Mouse (Mus musculus) spleen, adult 18-20 months (tissue): Measurements from ENCODE around the gene Eef1akmt3.

ENCODE experiments used
- DNase-seq, 2 experiments: peaks; one replicate each; pipeline ENCODE4 v3.0.0; 2022; ENCODE audit warnings: mixed read lengths in 2 of 2

The Eef1akmt3 gene

DNA sequence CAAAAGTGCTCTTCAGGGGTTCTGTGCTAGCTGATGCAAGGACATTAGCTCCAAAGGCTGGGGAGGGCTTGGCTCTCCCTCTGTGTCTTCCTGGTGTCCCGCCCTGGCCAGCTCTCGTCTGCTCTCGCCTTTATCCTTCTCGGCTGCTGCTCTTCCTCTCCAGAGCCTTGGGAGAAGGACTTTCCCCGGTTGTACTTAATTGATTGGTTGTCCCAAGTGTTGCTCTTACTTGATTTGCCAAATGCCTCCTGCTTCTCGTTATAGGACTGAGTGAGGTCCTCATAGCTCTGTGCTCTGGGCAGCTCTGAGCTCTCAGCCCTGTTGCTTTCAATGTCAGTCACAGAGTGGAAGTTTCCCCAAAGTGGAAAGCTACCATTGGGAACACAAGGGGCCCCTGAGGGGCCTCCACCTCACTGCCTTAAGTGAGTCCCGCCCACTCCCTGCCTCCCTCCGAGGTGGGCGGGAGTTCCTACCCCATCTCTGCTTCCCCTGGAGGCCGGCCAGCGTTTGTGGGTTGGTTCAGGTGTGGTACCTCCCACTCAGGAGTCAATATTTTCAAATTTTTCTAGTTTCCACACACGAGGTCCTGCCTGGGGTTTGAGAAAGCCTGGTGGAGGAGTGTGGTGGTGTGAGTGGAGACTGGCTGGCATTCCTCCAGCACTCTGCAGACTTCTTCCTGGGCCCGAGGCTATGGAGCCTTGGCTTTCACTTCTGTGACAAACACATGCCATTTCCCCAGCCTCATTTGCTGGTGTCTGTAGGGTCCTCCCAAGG lies 43.8 kb downstream of the Eef1akmt3 start:
- DNase-seq: no peak

DNA sequence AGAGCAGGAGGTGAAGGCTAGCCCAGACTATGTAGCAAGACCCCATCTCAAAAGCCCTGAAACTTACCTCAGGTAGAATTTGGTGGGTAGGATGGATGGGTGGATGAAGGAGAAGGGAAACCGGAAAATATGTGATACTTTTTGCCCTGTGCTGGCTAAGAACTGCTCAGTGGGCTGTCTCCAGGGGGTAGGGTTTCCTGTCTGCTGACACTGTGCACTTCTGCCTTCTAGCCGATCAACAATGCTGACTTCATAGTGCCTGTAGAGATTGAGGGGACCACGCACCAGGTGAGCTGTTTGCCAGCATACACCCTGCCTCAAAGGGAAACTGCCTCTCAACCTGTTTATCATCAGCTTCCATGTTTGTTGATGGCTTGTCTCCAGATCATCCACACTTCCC lies 47.7 kb downstream of the Eef1akmt3 start:
- DNase-seq: peak in 1 of 2 experiments; percentile 24

DNA sequence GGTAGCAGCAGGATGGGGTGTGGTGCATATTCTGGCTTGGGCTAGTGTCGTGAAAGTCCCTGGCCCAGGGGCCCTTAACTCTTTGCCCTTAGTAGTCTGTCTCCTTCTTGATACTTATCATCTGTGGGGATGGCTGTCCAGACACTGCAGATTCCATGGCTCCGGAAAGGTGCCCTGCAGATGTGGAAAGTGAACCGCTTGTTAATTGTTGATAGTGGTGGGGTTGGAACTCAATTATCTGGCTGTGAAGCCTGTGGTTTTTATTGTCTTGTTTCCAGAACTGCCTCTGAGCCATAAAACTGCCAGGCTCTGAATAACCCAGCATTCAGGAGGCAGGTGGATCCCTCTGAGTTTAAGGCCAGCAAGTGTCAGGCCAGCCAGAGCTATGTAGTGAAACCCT lies 49.6 kb downstream of the Eef1akmt3 start:
- DNase-seq: no peak

DNA sequence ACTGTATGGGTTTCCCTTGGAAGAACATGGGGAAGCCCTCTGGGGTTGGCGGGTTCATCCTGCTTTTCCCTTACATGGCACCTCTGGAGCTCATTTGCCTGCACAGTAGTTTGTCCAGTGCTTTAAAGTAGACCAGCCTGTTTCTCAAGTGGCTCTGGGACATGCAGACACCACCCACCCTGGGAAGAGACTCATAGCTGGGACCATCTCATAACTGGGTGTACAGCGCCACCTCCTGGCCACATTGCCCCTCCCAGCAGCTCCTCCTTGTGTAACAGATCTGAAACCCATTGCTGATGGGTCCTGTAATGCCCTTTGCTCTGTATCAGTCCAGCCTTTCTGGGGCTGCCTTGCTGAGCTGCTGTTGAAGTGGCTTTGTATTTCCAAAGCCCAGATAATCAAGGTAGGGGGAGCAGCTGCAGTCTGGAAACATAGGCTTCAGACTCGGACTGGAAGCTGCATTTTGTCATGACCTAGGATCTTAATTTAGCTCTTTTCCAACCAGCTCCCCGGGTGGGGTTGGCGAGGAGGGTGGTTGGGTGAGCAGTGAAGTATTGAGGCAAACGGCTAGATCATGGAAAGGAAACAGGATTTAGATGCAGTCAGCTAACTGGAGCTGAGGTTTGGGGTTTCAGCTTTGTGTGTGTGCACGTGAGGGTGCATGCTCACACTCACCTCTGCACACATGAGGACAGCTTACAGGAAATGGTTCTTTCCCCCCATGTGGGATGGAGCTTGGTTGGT lies 50.8 kb downstream of the Eef1akmt3 start:
- peak; percentile 68 to 84 for DNase-seq

DNA sequence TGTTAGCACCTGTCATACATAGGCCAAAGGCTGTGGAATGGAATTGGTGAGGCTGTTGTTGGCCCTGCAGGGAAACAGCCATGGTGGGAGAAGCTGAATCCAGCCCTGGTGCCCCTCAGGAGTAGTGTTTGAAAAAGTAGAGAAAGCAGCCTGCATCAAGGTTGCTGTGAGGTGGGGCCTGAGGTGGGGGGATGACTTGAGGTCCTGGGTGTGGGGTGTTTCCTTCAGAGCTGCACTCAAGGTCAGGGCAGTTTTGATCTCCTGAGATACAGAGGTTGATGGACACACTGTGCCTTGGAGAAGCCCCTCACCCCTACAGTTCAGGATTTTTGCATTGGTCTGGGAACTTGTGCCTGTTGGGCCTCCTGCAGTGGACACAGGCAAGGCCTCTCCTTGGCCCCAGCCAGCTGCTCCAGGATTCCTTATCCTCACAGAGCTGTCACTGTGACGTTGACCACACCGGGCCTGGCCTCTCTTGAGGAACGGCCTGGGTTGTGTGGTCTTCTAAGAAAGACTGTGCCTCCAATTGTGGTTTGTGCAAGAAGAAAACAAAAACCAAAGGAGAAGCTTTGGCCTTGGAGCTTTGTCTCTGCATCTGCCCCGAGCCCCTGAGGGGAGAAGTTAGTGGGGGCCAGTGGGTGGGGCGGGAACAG lies 52.7 kb downstream of the Eef1akmt3 start:
- no peak for DNase-seq

DNA sequence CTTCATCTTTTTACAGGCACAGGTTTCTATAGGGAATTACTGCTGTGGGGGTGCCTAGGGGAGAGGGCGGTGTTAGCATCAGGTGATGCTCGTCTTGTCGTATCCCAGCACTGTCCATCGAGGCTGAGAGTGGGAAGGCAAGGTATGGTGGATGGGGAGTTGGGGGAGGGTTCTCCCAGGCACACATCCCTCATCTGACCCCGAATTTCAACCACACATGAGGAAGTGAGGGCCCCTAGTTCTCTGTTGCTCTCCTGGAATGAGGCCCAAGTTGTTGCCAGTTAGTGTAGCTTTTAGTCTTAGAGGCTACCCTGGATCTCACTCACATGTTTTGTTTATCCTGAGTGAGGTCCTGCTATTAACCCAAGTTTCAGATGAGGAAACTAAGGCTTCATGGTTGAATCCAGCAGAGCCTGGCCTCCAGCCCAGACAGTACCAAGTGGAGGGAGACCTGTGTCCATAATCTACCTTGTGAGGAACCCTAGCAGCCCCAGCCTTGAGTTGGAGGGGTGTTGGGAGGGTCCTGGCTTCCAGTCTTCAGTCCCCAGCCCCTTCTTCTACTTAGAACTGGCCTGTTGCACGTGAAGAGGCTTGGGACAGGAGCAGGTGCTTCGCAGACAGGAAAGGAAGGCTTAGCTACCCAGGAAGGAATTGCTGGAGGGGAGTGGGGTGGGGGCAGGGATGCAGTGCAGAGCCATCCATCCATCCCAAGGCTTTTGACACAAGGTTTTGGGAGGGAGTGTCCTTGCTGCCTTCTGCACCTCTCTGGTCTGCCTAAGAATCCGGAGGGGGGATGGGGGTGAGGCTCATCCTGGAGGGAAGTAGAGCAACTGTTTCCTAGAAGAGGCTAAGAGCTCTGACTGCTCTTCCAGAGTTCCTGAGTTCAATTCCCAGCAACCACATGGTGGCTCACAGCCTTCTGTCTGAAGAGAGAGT lies 53.9 kb downstream of the Eef1akmt3 start:
- no peak for DNase-seq

DNA sequence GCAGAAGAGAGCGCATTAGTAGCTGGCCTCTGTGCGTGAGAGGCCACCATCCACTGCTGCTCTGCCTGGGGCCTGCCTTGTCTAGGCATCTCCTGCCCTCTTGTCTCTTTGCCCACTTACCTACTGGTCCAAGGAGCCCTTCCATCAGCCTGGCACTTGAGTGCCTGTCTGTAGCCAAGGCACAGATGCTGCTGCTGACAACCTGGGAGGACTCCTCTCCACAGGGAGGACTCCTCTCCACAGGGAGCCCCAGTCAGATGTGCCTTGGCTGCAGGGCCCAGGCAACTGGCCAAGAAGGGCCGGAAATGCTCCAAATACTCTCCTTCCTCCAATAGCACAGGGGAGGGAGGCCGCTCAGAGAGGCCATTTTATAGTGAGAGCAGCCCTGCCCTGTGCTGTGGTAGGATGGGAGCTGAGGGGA lies 54.8 kb downstream of the Eef1akmt3 start:
- DNase-seq: no peak

DNA sequence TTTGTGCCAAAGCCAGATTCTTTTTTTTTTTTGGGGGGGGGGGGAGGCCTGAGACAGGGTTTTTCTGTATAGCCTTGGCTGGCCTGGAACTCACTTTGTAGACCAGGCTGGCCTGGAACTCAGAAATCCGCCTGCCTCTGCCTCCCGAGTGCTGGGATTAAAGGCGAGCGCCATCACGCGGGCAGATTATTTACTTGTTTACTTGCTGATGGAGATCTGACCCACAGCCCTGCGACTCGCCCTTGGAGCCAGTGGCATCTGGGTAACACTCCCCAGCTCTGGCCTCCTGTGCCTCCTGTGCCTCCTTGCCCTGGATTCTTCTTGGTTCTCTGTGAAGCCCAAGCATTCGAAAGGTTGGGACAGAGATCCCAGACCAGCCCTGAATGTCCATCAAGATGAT lies 55.7 kb downstream of the Eef1akmt3 start:
- no peak for DNase-seq

DNA sequence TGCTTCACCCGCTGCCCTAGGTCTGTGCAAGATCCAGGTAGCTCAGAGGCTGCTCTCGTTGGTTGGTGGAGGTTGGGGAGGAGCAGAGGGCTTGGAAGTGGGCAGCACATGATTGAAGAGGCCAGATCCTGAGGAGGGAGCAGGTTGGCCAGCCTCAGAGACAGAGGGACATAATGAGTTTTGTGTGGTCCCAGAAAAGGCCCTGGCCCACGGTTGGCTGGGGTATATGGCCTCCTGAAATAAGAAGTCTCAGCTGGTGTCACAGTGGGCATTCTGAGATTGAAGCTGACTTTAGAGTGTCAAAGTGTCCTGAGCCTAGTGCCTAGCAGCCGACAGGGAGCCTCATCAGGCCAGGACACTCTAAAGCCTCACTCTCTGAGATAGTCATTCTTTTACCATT lies 56.2 kb downstream of the Eef1akmt3 start:
- no peak for DNase-seq

DNA sequence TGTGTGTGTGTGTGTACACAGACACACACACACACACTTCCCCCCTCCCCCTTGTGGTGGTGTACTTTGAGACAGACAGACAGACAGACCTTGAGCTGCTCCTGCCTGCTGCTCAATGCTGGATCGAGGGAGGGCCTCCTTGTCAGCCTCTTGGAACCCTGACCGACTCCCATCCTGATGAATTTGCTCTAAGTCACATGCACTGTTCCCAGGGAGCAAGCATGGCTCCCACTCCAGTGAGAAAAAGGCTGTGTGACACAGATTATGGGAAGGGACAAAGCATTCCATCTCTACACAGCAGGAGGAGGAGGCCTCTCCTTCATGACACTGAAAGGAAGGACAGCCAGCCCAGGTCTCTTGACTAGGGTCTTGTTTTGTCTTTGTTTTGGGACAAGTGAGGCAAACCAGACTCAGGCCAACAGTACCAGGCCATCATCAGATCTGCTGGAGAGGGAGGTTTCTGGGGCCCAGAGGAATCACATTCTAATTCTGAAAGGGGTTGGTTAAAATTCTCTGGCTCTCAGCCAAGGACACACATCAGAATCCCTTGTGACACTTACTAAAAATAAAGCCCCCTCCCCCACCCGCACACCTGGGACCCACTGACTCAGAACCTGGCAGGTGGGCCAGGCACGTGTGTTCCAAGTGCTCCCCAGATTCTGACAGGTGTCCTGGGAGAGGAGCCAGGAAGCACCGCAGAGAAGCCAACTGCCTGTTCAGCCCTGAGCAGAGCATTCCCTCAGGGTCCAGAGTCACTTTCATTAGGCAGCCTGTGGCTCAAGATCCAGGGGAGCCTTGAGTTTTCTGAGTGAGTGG lies 56.9 kb downstream of the Eef1akmt3 start:
- no peak for DNase-seq

DNA sequence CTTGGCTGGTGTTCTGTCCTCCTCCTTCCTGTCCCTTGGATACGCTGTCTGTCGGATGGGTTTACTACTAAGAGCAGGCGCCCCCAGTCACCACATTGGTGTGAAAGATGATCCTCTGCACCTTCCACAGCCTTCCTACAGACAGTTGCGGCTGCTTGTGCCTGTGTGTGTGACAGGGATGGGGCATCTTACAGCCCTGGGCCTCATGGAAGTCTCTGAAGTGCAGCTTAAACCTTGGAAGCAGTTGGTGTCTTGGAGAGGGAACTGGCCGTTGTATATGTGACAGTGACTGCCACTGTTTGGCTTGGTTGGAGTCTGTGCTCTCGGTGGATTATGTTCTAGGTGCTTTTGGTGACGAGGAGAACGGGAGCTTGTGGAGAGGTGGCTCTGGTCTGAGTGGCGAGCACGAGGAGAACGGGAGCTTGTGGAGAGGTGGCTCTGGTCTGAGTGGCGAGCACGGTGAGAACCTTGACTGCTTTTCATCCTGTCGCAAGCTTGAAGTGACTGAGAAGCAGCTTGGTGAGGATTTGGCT lies 58.1 kb downstream of the Eef1akmt3 start:
- no peak for DNase-seq

DNA sequence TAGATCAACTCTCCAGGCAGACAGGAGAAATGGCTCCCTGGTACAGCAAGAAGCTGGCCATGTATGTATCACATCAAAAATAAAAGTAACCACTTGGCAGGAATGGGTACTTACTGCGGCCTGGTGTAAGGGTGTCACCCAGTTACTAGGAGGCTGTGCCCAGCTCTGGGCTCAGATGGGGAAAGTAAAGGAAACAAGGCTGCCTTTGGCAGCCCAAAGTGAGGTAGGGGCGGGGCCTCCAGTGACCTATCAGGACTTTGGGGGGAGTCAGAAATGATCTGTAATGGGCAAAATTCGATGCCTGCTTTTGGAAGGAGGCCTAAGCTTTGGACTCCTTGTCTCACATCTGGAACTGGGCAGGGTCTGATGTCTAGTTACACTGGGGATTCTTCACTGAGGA lies 59.6 kb downstream of the Eef1akmt3 start:
- DNase-seq: no peak
